Mouse (Mus musculus): Measurements from ENCODE around the gene Pwwp2b. TPM values are rescaled to one million over a fixed set of nuclear protein-coding genes. Genes with fewer than 3 reads are reported as not detected.
A peak's percentile ranks its signal among the peaks of the same experiment; 100 is the strongest.

Pwwp2b gene
- polyA plus RNA-seq, 1 experiment from 2014 or later: 9.4 TPM

- no peak for DNase-seq (ENCODE audit: low spot score)
- H3K4me1 ChIP-seq (replicated peaks; ENCODE audit: insufficient read depth, low read length): 0 out of 2 replicates have a peak, but pooled peaks cover 3% of the 10 kb centered on the region
- no peak overlapping the region for H3K4me3 ChIP-seq (replicated peaks; ENCODE audit: low read depth, low read length)
- H3K27ac ChIP-seq: no peak overlapping the region
- 84% methylated on average over 3 of the region's 3 CpGs for WGBS
- no peak overlapping the region for H3K9ac ChIP-seq (ENCODE audit: low read depth, low read length)
- TF ChIP-seq CTCF (IDR thresholded peaks at IDR 0.05; ENCODE audit: low read depth): no peak
- no peaks in the 10 kb centered on the region for H3K9me3 ChIP-seq (replicated peaks; ENCODE audit: low read length)
- no peak overlapping the region for H3K4me2 ChIP-seq (ENCODE audit: low read length)
- H3K36me3 ChIP-seq (ENCODE audit: insufficient read depth, low read length): no peaks in the 10 kb centered on the region
- no peak for ATAC-seq (replicated peaks; ENCODE audit: low FRiP score, low read depth)
- H3K27me3 ChIP-seq (ENCODE audit: insufficient read depth, low read length): no peaks in the 10 kb centered on the region
Measured at GRCm38 (mm10) chr7:139282037-139282436, 33.8 kb downstream of the Pwwp2b start.

GRCm38 (mm10) chr7:139285295-139285943 lies 37.1 kb downstream of the Pwwp2b start:
- Histone ChIP-seq H3K4me3 (replicated peaks; ENCODE audit: low read depth, low read length) (no peak overlapping the region), H3K4me1 (replicated peaks; ENCODE audit: insufficient read depth, low read length) (0 out of 2 replicates have a peak, but pooled peaks cover 3% of the 10 kb centered on the region), H3K27ac (no peak overlapping the region), H3K9ac (ENCODE audit: low read depth, low read length) (no peak overlapping the region), H3K27me3 (ENCODE audit: insufficient read depth, low read length) (no peaks in the 10 kb centered on the region), H3K9me3 (replicated peaks; ENCODE audit: low read length) (no peaks in the 10 kb centered on the region), H3K36me3 (ENCODE audit: insufficient read depth, low read length) (no peaks in the 10 kb centered on the region), H3K4me2 (ENCODE audit: low read length) (no peak overlapping the region)
- TF ChIP-seq CTCF (IDR thresholded peaks at IDR 0.05; ENCODE audit: low read depth): no peak
- WGBS: 53% methylated on average over 16 of the region's 16 CpGs
- ATAC-seq (replicated peaks; ENCODE audit: low FRiP score, low read depth) (no peak), DNase-seq (ENCODE audit: low spot score) (no peak)

GRCm38 (mm10) chr7:139288540-139288939 lies 40.3 kb downstream of the Pwwp2b start:
- H3K4me3 ChIP-seq (replicated peaks; ENCODE audit: low read depth, low read length): no peak overlapping the region
- no peak overlapping the region for H3K27ac ChIP-seq
- no peak for TF ChIP-seq CTCF (IDR thresholded peaks at IDR 0.05; ENCODE audit: low read depth)
- H3K9me3 ChIP-seq (replicated peaks; ENCODE audit: low read length): no peaks in the 10 kb centered on the region
- no peak for ATAC-seq (replicated peaks; ENCODE audit: low FRiP score, low read depth)
- no peak overlapping the region for H3K9ac ChIP-seq (ENCODE audit: low read depth, low read length)
- 69% methylated on average over 7 of the region's 7 CpGs for WGBS
- H3K4me1 ChIP-seq (replicated peaks; ENCODE audit: insufficient read depth, low read length): no peaks in the 10 kb centered on the region
- no peaks in the 10 kb centered on the region for H3K36me3 ChIP-seq (ENCODE audit: insufficient read depth, low read length)
- H3K4me2 ChIP-seq (ENCODE audit: low read length): no peak overlapping the region
- DNase-seq (ENCODE audit: low spot score): no peak
- H3K27me3 ChIP-seq (ENCODE audit: insufficient read depth, low read length): no peaks in the 10 kb centered on the region

- 48% methylated on average over 4 of the region's 4 CpGs for WGBS
- no peaks in the 10 kb centered on the region for H3K36me3 ChIP-seq (ENCODE audit: insufficient read depth, low read length)
- no peaks in the 10 kb centered on the region for H3K27me3 ChIP-seq (ENCODE audit: insufficient read depth, low read length)
- H3K9me3 ChIP-seq (replicated peaks; ENCODE audit: low read length): no peaks in the 10 kb centered on the region
- H3K4me1 ChIP-seq (replicated peaks; ENCODE audit: insufficient read depth, low read length): peaks cover 8% of the 10 kb centered on the region; the same call in 1 of the 2 replicates
- no peak for ATAC-seq (replicated peaks; ENCODE audit: low FRiP score, low read depth)
- H3K27ac ChIP-seq: no peak overlapping the region
- no peak for DNase-seq (ENCODE audit: low spot score)
- no peak overlapping the region for H3K4me2 ChIP-seq (ENCODE audit: low read length)
- TF ChIP-seq CTCF (IDR thresholded peaks at IDR 0.05; ENCODE audit: low read depth): peak; percentile 31; the same call in 1 of the 2 replicates
- H3K9ac ChIP-seq (ENCODE audit: low read depth, low read length): no peak overlapping the region
- H3K4me3 ChIP-seq (replicated peaks; ENCODE audit: low read depth, low read length): no peak overlapping the region
Measured at GRCm38 (mm10) chr7:139293350-139293749, 45.1 kb downstream of the Pwwp2b start.

GRCm38 (mm10) chr7:139294076-139294475 lies 45.8 kb downstream of the Pwwp2b start:
- H3K4me1 ChIP-seq (replicated peaks; ENCODE audit: insufficient read depth, low read length): peaks cover 8% of the 10 kb centered on the region; the same call in 1 of the 2 replicates
- no peaks in the 10 kb centered on the region for H3K27me3 ChIP-seq (ENCODE audit: insufficient read depth, low read length)
- no peak for TF ChIP-seq CTCF (IDR thresholded peaks at IDR 0.05; ENCODE audit: low read depth)
- no peaks in the 10 kb centered on the region for H3K9me3 ChIP-seq (replicated peaks; ENCODE audit: low read length)
- no peaks in the 10 kb centered on the region for H3K36me3 ChIP-seq (ENCODE audit: insufficient read depth, low read length)
- 85% methylated on average over 5 of the region's 5 CpGs for WGBS
- no peak overlapping the region for H3K27ac ChIP-seq
- DNase-seq (ENCODE audit: low spot score) (no peak), ATAC-seq (replicated peaks; ENCODE audit: low FRiP score, low read depth) (no peak)
- H3K4me2 ChIP-seq (ENCODE audit: low read length): no peak overlapping the region
- H3K4me3 ChIP-seq (replicated peaks; ENCODE audit: low read depth, low read length): no peak overlapping the region
- no peak overlapping the region for H3K9ac ChIP-seq (ENCODE audit: low read depth, low read length)

- no peak for TF ChIP-seq CTCF (IDR thresholded peaks at IDR 0.05; ENCODE audit: low read depth)
- no peak overlapping the region for H3K4me2 ChIP-seq (ENCODE audit: low read length)
- no peak overlapping the region for H3K27ac ChIP-seq
- ATAC-seq (replicated peaks; ENCODE audit: low FRiP score, low read depth): 0 out of 2 replicates have a peak, but pooled peaks have one; percentile 13
- DNase-seq (ENCODE audit: low spot score): no peak
- H3K9me3 ChIP-seq (replicated peaks; ENCODE audit: low read length): no peaks in the 10 kb centered on the region
- no peak overlapping the region for H3K4me3 ChIP-seq (replicated peaks; ENCODE audit: low read depth, low read length)
- peaks cover 8% of the 10 kb centered on the region; the same call in 1 of the 2 replicates for H3K4me1 ChIP-seq (replicated peaks; ENCODE audit: insufficient read depth, low read length)
- no peaks in the 10 kb centered on the region for H3K36me3 ChIP-seq (ENCODE audit: insufficient read depth, low read length)
- no peaks in the 10 kb centered on the region for H3K27me3 ChIP-seq (ENCODE audit: insufficient read depth, low read length)
- H3K9ac ChIP-seq (ENCODE audit: low read depth, low read length): no peak overlapping the region
- WGBS: 87% methylated on average over 1 of the region's 1 CpGs
Measured at GRCm38 (mm10) chr7:139295653-139296052, 47.4 kb downstream of the Pwwp2b start.

Data from kidney, postnatal 0 days (tissue).